Mouse (Mus musculus) ovary, postnatal 36 days (tissue): ENCODE measurements around the gene Ret.

Experiments
- DNase-seq: peaks from one replicate; pipeline ENCODE4 v3.0.0; 2022; ENCODE audit warnings: low spot score, mixed read lengths

The Ret gene

DNA sequence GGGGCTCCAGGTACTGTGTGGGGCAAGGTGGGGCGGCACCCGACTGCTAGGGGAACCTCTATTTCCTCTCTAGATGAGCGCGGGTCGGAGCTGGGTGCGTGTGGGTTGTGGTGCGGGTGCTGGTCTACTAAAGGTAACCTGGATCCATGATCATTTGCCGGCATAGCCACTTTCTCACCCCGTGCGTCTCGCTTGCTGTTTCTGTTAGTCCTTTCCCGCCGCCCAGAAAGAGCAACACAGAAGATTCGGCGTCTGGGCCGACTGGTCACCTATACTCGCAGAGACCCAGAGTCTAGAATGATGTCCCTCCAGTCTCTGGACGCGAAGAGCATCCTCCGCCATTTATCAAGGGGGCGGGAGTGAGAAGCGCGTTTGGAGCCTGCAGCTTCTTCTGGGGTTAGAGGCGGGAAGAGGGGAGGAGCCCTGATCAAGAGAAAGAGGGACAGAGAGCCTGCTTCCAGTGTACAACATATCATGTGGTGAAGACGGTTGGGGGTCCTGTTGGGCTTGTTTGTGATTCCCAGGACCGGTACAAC is at the start of gene Ret:
Gene Ret, minus strand, starts transcription at position 279 of the 536 bp plus-strand sequence.
- no peak for DNase-seq

DNA sequence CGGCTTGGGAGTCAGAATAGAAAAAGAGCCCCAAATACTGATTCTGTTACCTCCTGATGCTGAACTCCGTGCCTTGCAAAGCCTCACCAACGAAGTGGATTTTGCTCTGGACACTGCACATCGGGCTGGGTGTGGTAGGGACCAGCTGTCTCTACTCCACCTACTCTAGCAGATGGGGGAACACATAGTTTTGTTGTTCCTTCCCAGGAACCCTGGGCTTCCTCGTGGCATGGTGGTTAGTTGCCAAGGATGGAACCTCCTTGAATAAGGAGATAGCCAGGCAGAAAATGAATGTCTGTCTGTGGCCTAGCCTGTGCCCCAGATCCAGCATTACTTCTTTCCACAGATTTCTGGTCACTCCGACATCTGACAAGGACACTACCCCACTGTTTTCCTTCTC is 49.6 kb upstream of the Ret start:
- DNase-seq, result no peak

DNA sequence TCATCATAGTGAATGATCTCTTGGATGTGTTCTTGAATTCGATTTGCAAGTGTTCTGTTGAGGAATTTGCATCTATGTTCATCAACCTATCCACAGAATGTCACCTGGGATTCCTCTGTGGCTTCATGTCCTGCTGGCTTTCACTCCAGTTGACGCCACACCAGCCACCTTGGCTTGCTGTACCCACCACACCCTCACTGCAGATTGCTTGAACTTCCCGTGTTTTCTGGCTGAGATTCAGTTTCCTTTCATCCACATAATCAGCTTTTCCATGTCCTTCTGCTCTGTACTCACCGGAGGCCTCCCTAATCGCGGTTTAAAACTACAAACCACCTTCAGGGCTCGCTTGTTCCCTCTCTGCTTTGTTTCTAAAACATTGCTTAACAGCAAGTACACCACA is 46.6 kb upstream of the Ret start:
- no peak for DNase-seq

DNA sequence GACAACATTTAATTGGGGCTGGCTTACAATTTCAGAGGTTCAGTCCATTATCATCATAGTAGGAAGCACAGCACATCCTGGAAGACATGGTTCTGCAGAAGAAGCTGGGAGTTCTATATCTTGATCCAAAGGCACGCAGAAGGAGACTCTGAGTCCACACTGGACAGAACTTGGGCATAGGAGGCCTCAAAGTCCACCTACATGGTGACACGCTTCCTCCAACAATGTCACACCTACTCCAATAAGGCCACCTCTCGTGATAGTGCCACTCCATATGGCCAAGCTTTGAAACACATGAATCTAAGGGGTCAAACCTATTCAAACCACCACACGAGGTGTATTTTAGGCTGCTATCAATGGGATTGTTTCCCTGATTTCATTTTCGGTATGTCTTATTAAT is 45.4 kb upstream of the Ret start:
- no peak for DNase-seq

DNA sequence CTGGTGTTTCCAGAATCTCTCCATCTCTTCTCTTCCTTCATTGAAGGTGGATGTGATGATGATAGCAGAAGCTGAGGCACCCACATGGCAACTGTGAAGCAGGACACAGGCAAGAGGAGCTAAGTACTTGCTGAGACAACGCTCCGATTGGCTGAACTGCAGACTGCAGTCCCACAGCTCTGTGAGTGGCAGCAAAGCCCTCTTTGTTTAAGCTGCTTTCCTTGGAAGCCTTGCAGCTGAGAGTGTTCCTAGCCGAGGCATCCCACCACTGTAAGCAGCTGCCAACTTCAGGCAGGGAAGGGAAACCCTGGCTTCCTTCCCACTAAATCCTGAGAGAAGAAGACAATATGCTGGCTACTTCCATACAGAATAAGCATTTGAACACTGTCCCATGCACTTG is 28.6 kb upstream of the Ret start:
- DNase-seq, result no peak

DNA sequence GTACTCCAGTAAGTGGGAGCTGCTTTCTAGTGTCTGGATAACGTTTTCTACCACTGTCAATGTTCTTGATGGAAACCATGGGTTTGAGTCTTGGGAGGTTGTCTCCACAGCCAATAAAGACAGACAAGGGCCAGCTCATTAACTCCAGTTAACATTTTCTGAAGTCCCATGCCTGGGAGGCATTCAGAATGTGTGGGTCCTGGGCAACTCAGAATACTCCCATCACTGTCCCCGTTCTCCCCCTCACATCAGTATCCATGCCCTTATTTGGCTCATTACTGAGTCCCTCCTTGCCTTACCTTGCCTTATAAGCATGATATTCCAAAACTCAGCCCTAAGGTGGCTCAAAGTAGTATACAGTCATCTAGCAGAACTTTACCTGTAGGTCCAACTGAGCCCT is 25.0 kb upstream of the Ret start:
- no peak for DNase-seq

DNA sequence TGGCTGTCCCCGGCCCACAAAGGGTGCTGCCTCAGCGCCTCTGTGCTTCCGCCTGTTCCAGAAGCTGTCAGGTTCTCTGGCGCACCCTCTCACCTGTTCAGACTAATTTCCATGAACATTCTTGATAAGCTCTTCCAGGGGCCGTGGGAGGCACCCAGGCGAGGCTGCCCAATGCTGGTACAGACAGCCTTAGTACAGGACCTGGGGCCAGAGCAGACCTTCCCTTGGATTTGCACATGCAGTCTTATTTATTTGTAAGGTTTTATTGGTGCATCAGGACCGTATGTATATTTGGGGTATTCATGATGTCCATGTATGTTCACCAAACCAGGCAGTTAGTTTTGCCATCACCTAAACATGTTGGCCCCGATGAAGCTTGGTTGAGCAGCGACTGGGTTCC is 18.2 kb upstream of the Ret start:
- DNase-seq, result no peak

DNA sequence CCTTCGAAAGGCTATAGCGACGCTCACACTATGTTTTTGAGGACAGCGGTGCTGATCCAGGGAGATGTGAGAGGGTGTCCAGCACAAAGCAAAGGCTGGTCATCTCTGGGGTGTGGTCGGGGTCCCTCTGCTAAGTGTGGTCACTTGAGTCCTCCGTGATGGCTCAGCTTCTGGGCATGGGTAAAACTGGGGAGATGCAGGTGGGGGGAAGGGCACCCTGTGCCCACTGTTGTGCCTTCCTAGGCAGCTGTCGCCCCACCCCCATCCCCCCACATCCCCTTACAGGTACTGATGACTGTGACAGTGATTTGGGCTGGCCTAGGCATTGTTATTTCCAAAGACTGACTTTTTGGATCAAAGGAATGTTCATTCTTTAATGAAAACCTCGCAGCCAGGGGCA is 10.8 kb upstream of the Ret start:
- DNase-seq, result no peak

DNA sequence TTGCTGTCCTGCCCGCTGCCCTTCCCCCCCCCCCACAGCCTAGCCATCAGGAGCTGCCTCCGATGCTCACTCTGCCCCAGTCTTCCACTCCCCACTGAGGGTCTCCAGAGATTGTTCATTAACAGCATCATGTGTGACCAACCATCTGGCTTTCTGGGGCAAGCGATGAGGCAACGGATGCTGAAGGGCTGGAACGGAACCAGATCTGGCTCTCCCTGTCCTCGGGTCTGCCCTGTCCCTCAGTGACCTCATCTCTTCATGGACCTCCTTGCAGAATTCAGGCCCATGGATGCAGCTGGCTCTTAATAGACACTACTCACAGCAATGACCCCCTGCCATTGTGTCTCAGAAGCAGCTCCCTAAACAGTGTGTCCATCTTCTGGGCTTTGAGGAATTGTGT is 8.9 kb upstream of the Ret start:
- DNase-seq, result no peak

DNA sequence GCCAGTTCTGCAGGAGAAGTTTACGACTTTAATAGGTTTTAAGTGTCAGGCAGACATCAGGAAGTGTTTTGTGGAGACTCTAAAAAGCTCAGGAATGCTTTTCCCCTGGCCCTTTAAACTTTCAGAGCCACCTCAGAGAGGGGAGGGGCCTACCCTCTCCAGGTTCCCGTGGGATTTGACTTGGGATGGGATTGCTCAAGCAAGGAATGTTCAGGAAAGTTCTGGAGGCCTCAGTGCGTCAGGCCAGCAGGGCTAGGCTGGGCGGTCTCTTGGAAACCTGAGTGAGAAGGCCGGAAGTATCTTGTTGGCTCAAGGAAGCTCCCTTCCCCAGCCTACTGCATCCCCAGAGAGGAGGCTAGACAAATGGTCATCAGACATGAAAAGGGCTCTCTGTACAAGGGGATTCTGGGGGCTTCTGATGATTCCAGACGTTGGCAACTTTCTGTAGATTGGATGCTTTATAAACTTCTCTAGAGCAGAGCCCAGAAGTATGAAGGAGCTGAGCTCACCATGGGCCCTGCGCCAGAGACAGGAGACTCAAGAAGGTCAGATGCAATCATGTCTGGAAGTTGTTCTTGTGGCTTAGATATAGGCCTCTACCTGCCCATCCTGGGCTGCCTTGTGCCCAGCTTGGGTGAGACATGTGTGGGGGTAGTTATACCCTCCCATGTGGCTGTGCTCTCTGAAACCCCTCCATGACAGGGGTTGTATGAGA is 7.8 kb upstream of the Ret start:
- DNase-seq, result no peak

DNA sequence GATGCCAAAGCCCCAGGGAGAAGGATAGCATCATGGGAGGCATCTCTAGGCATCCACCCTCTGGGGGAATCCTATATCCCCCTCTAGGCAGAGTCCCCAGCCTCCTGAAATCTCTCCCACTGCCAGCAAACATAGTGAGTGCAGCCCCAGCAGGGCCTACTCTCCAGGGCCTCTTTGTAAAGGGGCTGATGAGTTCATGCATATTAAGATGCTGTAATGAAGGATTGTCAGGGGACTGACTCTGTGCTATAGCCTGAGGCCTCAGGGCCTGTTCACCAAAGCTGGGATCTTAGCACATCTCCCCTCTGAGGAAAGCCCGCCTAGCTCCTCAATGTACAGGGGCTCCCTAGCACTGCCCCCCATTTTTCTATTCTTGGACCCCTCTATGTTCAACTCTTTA is 6.6 kb upstream of the Ret start:
- DNase-seq, result no peak

DNA sequence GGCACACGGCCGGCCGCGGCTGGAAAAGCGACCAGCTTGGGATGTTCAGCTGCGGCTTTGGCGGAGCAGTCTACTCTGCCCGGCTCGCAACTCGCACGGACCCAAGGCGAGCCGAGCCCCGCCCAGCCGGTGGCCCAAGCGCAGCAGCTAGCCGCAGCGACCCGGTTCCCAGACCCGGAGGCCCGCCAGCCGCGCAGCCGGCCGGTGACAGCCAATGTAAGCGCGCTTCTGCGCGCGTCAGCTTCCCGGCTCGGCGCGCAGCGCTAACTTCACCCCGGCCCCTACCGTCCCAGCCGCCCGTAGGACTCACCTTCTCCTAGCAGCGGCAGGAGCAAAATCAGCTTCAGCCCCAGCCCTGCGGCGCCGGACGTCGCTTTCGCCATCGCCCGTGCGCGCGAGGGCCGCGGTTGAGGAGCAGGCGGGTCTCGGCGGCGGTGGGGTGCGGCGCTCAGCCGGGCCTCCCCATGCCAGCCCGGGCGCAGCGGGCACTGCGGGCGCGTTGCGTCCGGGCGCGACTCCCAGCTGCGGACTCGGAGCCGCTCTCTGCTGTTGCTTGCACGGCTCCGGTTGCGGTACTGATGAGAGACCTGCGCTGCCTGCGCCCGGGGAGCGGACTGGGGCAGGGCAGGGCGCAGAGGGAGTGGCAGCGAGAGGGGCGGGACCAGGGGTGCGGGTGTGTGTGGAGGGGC is 623 bp downstream of the Ret start:
- peak; percentile 48 for DNase-seq

DNA sequence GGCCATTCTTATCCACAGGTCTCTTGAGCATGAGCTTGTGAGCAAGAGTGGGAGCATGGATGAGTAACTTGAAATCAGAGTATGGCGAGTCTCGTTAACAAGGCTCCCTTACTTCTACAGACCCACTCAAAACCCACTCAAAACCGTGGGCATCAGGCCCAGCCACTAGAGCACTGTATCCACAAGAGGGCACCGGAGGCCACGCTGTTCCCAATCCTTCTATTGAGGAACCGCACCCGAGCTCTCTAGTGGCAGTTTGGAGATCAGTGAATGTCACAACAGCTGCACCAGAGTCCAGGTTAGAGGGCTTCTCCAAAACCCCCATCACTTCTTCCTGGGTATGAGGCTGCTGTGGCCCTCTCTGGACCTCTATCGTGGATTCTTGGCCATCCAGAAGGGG is 2.4 kb downstream of the Ret start:
- DNase-seq, result peak; percentile 41

DNA sequence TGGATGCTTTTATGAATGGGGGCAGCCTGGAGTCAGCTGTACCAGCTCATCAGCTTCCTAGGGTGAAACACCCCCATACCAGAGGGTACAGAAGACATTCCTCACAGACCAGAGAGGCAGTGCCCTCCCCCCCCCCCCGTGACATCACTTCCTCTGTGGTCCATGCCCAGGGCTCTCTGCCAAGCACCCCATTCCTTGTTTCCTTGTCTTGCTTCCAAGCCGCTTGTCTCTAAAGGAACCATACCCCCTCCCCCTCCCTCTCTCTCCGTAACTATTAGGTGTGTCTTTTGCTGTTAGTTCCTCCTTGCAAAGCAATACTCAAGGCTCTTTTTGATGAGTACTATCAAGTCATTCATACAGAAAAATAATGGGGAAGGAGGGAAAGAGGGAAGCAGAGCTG is 4.6 kb downstream of the Ret start:
- no peak for DNase-seq

DNA sequence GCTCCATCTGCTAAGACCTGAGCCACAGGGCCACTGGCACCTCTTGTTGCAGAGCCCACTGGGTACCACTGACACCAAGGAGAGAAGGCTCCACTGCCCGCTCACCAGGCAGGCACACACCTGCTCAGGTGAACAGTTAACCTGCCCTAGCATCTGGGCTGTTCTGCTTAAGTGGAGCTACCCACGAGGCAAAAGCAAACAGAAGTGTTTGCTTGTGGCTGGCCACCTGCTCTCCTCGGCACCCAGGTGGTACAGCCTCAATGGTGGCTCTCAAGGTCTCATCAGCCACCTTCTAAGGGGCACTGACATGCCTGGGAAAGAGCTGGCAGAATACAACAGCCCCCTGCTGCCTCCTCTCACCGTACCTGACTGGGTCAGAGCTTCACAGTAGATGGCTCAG is 5.3 kb downstream of the Ret start:
- no peak for DNase-seq

DNA sequence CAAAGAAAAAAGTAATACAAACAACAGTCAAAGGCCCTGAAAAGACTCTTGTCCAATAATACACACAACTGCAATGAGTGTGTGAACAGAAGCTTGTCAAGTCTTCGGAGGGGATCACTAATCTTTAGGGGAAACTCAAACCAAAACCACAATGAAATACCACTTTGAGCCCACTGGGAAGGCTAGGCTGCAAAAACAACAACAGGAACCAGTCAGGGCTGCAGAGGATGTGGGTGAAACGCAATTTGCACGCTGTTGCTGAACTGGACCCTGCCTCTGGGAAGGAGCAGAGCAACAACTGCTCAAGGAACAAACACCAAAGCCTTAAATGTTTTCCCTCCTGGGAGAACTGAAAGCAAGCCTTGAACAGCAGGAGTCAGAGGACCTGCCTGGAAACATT is 7.8 kb downstream of the Ret start:
- DNase-seq, result no peak

DNA sequence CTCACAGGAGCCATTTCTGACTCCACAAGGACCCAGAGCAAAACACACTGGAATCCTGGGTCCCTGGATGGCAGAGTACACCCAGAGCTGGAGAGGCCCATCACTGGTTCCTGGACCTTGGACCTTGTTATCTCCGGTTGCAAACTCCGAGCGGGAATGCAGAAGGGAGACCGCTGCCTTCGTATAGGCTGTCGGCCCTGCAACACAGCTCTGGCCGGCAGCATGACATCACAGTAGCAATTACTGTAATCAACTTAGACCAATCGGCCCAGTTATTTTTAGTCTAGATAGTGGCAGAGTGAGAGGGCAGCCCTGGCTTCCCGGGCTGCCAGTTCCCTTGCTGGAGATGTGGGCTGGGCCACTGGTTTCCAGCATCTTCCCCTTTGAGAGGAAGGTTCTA is 8.9 kb downstream of the Ret start:
- no peak for DNase-seq

DNA sequence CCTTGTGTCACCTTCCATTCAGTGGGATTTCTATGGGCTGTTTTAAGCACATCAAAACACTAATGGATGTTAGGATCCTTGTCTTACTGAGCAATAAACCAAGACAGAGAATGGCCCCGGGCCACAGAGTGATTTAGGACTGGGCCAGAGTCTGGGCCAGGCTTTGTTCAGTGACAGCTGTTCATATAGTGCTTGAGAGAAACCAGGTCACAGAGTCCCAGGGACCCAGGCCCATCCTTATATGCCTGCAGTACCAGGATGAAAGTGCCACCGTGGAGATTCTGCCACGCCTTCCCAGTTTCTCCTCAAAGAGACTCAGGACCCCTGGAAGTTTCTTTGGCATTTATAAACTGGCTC is 10.3 kb downstream of the Ret start:
- DNase-seq, result no peak

DNA sequence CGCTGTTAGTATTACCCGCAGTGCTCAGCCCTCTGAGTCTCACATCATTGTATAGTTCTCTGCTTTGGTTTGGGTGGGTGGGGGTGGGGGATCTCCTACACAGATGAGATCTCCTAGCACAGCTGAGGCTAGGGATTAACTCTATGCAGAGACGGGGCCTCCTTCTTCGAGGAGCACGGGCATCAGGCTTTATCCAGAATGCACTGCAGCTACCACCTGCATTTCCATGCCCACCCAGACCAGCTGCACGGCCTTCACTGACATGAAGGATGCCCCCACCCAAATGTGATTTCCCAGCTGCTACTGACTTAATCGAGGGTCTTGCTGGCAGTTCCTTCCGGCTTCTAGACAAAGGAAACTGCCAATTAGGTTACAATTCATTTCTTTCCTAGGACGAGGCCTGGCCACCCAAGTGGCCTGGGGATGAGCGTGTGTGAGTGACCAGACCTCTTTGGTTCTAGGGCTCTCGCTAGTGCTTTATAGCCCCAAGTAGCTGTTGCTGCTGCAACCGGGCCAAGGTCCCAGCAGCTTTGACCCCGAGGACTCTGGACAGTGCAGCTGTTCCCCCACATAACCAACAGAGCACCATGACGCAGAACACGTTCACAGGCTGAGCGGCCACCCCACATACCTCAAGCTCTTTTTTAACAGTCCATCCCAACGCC is 10.8 kb downstream of the Ret start:
- DNase-seq, result no peak

DNA sequence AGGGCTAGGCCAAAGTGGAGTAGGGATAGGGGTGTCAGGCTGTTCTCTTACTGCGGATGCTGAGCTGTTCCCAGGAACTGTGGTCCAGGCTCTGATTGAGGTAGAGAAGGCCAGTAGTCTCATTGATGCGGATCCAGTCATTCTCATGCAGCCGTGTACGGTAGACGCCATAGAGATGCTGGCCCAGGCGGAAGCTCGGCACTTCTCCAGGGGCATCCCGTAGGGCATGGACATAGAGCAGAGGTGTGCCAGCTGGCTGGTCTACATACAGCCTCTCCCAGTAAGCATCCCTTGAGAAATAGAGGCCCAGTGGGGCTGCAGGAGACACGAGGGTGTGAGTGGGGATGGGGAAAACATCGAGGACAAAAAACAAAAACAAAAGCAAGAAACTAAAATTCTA is 13.4 kb downstream of the Ret start:
- no peak for DNase-seq

DNA sequence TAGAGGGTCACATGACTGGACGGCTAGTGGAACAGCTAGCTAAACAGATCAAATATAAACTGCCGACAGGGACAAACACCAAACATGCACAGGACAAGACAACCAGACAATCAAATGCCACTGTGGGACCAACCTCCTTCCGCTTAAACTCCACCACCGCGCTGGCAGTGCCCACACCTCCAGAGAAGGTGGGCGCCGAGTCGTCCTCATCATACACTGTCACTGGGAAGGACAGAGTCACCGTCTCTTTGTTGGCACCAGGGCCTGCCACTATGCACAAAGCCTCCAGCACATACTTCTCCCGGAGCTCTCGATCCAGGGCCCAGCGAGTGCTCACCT is 17.5 kb downstream of the Ret start:
- DNase-seq, result no peak

DNA sequence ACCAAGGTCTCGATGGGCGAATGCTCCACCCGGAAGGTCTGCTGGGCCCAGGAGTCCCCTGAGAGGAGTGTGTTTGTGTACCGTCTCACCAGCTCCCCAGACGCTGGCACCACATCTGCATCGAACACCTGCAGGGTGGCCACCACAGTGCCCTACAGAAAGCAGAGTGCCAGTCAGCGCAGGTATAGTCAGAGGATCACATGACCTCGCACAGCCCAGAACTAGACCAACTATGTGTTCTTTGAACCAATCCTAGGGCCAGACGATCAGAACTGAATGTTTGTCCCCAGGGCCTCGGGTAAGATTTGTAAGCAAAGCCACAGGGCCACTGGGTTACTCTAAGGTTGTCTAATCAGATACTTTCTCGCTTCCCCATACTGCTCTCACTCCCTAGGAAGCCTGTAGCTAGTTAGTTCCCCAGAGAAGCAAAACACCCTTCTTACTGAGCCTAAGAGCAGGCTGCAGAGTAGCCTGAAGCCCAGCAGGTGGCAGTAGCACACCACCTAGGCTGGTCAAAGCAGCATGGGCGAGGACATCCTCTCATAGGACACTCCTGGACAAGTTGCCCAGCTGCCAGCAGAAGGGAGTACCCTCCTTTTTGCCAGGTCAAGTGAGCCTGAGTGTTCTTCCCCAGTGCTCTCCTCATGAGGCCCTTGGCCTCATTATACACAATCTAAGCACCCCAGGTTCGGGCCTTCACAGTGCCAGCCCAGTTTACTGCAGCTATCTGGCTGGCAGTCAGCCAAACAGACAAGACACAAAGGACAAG is 18.0 kb downstream of the Ret start:
- peak; percentile 70 for DNase-seq

DNA sequence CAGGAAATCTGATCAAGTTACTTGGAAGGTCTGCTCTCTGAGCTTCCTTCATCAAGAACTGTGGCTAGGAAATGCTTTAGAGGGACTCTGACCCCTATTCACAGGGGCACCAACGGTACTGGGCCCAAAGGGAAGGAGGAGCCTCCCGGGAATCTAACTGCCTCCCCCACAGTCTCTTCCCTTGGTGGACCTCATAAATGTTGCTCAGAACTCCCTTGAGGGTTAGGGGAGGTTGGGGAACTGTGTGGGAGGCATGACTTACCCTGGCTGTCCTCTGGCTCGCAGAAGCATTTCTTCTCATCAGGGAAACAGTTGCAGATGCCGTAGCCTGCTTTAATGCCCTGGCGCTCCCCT is 23.6 kb downstream of the Ret start:
- DNase-seq, result no peak
